Mouse (Mus musculus) CD4-positive helper T cell, adult 2 months (primary cell): ENCODE data around the gene Gskip.

Experiments
- DNase-seq: peaks from one replicate; pipeline ENCODE4 v3.0.0-alpha.2; 2012; ENCODE audit warnings: low read depth, missing footprints, low spot score

Gene Gskip

GRCm38 (mm10) chr12:105721452-105722132, 37.0 kb downstream of the Gskip start:
- DNase-seq: no peak

DNA sequence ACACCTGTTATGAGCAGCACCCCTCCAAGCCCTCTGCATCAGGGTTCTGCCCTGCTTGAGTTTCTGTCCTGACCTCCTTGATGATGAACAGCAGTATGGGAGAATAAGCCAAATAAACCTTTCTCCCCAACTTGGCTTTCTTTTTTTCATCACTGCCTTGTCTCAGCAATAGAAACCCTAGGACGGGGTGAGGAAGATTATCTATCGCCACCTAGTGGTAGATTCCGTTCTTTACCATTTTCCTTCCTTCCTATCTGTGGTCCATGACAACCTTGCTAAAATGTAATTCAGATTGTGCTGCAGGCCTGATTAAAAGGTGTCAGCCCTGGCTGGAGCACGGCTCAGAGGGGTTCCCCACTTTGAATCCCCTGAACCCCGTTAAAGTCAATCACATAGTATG, 38.0 kb downstream of the Gskip start:
- DNase-seq: peak; percentile 63

DNA sequence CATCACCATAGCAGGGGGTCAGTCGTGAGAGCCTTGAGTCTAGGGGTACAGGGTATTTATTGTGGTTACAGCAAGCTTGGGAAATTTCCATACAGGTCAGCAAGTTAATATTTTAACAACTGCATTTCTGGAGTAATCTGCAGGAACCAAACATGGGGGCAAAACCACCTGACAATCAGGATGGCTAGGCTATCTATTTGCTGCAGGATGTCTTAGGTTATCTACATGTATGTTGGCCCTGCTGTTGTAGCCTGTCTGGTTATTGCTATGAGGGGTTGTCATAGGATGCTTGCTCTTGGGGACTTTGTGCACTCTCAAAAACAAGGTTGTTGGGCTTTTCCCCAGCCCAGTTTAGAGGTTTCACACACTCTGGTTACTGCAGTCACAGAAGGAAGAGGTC, 40.0 kb downstream of the Gskip start:
- no peak for DNase-seq

- DNase-seq: no peak
These were observed 41.1 kb downstream of the Gskip start for GRCm38 (mm10) chr12:105725736-105726135.

- DNase-seq: no peak
These were observed 42.6 kb downstream of the Gskip start for GRCm38 (mm10) chr12:105727268-105727667.

- peak; percentile 54 for DNase-seq
These were observed 43.3 kb downstream of the Gskip start for GRCm38 (mm10) chr12:105727964-105728363.

GRCm38 (mm10) chr12:105730851-105731460, 46.3 kb downstream of the Gskip start:
- no peak for DNase-seq

GRCm38 (mm10) chr12:105733370-105734159, 48.9 kb downstream of the Gskip start:
- no peak for DNase-seq

DNA sequence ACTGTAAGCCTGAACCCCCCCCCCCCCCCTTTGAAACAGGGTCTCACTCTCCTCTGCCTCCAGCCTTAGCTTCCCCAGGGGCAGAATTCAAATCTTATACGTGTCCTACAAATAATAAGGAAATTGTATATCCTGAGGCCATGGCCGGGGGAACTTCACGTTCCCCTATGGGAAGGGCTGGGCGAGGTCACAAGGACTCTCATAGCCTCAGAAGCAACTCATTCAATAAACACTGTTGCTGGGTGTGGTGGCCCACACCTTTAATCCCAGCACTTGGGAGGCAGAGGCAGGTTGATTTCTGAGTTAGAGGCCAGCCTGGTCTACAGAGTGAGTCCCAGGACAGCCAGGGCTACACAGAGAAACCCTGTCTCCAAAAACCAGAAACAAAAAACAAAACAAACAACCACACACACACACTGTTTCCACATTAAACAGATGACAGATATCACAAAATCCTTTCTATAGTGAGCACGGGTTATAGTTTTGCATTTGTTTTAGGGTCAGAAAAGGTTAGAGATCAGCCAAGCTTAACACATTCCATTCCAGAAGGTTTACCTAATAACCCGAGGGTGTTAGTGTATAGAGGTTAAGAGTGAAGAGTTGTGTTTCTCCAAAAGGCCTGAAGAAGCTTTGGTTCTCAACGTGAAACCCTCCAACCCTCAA, 50.7 kb downstream of the Gskip start:
- no peak for DNase-seq

- DNase-seq: no peak
These were observed 51.2 kb downstream of the Gskip start for GRCm38 (mm10) chr12:105735889-105736251.

GRCm38 (mm10) chr12:105738316-105739096, 53.9 kb downstream of the Gskip start:
- no peak for DNase-seq

GRCm38 (mm10) chr12:105739656-105740055, 55.0 kb downstream of the Gskip start:
- DNase-seq: no peak

- DNase-seq: no peak
These were observed 63.5 kb downstream of the Gskip start for GRCm38 (mm10) chr12:105748114-105748513.
